Mouse (Mus musculus) heart, postnatal 0 days (tissue): ENCODE results near the gene Mmrn2.

Source experiments
- CTCF ChIP-seq: IDR thresholded peaks from 2 replicates; pipeline ENCODE4 v1.5.1; 2016; ENCODE audit warnings: antibody characterized with exemption, control low read depth, low read depth
- EP300 ChIP-seq: IDR thresholded peaks from 2 replicates; pipeline ENCODE4 v1.6.1; 2016; ENCODE audit warnings: antibody characterized with exemption, low read depth

- TF ChIP-seq CTCF = no peak
- no peak for TF ChIP-seq EP300
These were observed 15.5 kb upstream of the Mmrn2 start for GRCm38 (mm10) chr14:34359676-34360244.
